Mouse (Mus musculus): ENCODE data around the gene Vmn1r20. TPM values are rescaled to one million over a fixed set of nuclear protein-coding genes. Genes with fewer than 3 reads are reported as not detected.

The Vmn1r20 gene
- not detected for polyA plus RNA-seq (2014; fragmentation: Illumina TruSeq; extraction: RNeasy Lipid Tissue Mini Kit (QIAGEN cat#74804); ENCODE audit: low replicate concordance)

GRCm38 (mm10) chr6:57428630-57429029, at the start of gene Vmn1r20:
Vmn1r20 (plus strand) TSS chr6:57428930.

GRCm38 (mm10) chr6:57395683-57396082, 33.0 kb upstream of the Vmn1r20 start, which contains the start of gene Vmn1r18:
Vmn1r18 (minus strand) TSS chr6:57395783.

GRCm38 (mm10) chr6:57403480-57403879, 25.2 kb upstream of the Vmn1r20 start, which contains the start of gene Vmn1r19:
Vmn1r19 (plus strand) TSS chr6:57403780.

Other genes with a start within 250 kb of the Vmn1r20 start
- not detected for gene Vmn1r13, start 225.6 kb upstream of the Vmn1r20 start, polyA plus RNA-seq (2014; fragmentation: Illumina TruSeq; extraction: RNeasy Lipid Tissue Mini Kit (QIAGEN cat#74804); ENCODE audit: low replicate concordance)
- gene Vmn1r14, start 197.2 kb upstream of the Vmn1r20 start, polyA plus RNA-seq (2014; fragmentation: Illumina TruSeq; extraction: RNeasy Lipid Tissue Mini Kit (QIAGEN cat#74804); ENCODE audit: low replicate concordance) = not detected
- not detected for gene Vmn1r15, start 171.0 kb upstream of the Vmn1r20 start, polyA plus RNA-seq (2014; fragmentation: Illumina TruSeq; extraction: RNeasy Lipid Tissue Mini Kit (QIAGEN cat#74804); ENCODE audit: low replicate concordance)
- gene Vmn1r16, start 99.4 kb upstream of the Vmn1r20 start, polyA plus RNA-seq (2014; fragmentation: Illumina TruSeq; extraction: RNeasy Lipid Tissue Mini Kit (QIAGEN cat#74804); ENCODE audit: low replicate concordance) = not detected
- gene Vmn1r17, start 65.2 kb upstream of the Vmn1r20 start, polyA plus RNA-seq (2014; fragmentation: Illumina TruSeq; extraction: RNeasy Lipid Tissue Mini Kit (QIAGEN cat#74804); ENCODE audit: low replicate concordance) = not detected
- not detected for gene Vmn1r18, start 33.1 kb upstream of the Vmn1r20 start, polyA plus RNA-seq (2014; fragmentation: Illumina TruSeq; extraction: RNeasy Lipid Tissue Mini Kit (QIAGEN cat#74804); ENCODE audit: low replicate concordance)
- gene Vmn1r19, start 25.1 kb upstream of the Vmn1r20 start, polyA plus RNA-seq (2014; fragmentation: Illumina TruSeq; extraction: RNeasy Lipid Tissue Mini Kit (QIAGEN cat#74804); ENCODE audit: low replicate concordance) = not detected
- gene Ppm1k, start 106.5 kb downstream of the Vmn1r20 start, polyA plus RNA-seq (2014; fragmentation: Illumina TruSeq; extraction: RNeasy Lipid Tissue Mini Kit (QIAGEN cat#74804); ENCODE audit: low replicate concordance) = 13.4 TPM
- 45.3 TPM for gene Herc6, start 152.1 kb downstream of the Vmn1r20 start, polyA plus RNA-seq (2014; fragmentation: Illumina TruSeq; extraction: RNeasy Lipid Tissue Mini Kit (QIAGEN cat#74804); ENCODE audit: low replicate concordance)